Mouse (Mus musculus): Measurements from ENCODE around the gene Car3. TPM values are rescaled to one million over a fixed set of nuclear protein-coding genes. Genes with fewer than 3 reads are reported as not detected.

Car3 gene
- polyA plus RNA-seq, 1 experiment from 2014 or later = 19.0 TPM

DNA sequence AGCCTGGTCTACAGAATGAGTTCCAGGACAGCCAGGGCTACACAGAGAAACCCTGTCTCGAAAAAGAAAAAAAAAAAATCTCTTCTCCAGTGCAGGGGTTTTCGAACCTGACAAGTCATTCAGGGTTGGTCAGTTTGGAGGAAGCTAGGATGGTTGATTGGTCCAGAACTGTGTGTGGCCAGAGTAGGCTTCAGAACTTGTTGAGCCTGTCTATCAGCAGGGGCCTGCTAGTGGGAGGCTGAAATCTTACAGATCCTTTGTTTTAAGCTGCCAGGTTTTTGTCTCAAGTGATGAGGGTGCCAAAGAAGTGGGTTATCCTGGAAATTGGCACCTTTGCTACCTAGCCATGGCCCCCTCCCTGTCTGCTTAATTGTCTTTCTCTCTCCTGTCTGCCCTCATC, 25.8 kb downstream of the Car3 start:
- Histone ChIP-seq H3K36me3 (no peaks in the 10 kb centered on the region), H3K4me2 (no peak overlapping the region; the same call in 1 of the 2 replicates), H3K9me3 (replicated peaks) (no peaks in the 10 kb centered on the region), H3K4me3 (replicated peaks) (no peak overlapping the region), H3K4me1 (peaks cover 9% of the 10 kb centered on the region), H3K27ac (replicated peaks) (no peak overlapping the region; the same call in 1 of the 2 replicates), H3K9ac (replicated peaks) (no peak overlapping the region), H3K27me3 (replicated peaks) (no peaks in the 10 kb centered on the region)
- 82% methylated on average over 2 of the region's 2 CpGs for WGBS
- no peak for ATAC-seq (ENCODE audit: low FRiP score)

DNA sequence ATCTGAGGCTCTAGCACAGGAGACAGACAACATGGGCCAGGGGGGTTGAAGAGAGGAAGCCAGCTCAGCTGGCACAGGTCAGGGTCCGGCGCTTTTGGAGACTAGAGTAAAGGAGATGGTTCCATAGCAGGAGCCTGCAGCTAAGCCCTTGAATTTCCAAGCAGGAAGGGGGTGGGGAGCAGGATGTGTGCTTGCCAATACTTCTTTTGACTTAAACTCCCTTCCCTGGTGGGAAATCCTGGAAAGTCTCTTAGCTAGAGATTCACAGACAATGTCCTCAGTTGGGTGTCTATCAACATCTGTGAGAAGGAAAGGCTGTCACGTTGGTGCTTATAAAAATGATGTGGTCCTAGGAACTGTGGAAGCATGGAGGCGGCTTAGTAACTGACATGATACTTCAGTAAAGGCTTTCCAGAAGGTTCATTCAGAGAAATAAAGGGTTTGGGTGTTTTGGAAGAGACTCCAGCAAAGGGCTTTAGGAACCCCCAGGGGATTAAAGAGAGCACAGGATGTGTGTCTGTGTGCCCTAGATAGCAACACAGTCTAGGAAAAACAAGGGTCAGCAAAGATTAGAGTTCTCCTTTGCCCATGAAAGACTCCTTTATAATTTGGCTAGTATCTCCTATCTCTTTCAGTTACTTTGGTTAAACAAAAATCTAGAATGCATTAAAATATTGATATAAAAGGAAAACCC, 26.6 kb downstream of the Car3 start:
- no peak overlapping the region for H3K9ac ChIP-seq (replicated peaks)
- WGBS = 69% methylated on average over 4 of the region's 4 CpGs
- no peak overlapping the region for H3K4me3 ChIP-seq (replicated peaks)
- no peak for ATAC-seq (ENCODE audit: low FRiP score)
- peaks cover 9% of the 10 kb centered on the region for H3K4me1 ChIP-seq
- H3K36me3 ChIP-seq = no peaks in the 10 kb centered on the region
- no peaks in the 10 kb centered on the region for H3K27me3 ChIP-seq (replicated peaks)
- H3K27ac ChIP-seq (replicated peaks) = no peak overlapping the region; the same call in 1 of the 2 replicates
- H3K4me2 ChIP-seq = no peak overlapping the region
- no peaks in the 10 kb centered on the region for H3K9me3 ChIP-seq (replicated peaks)

GRCm38 (mm10) chr3:14892991-14893390, 29.7 kb downstream of the Car3 start:
- Histone ChIP-seq H3K9ac (replicated peaks) (no peak overlapping the region), H3K4me2 (no peak overlapping the region), H3K27ac (replicated peaks) (no peak overlapping the region), H3K9me3 (replicated peaks) (no peaks in the 10 kb centered on the region), H3K4me3 (replicated peaks) (no peak overlapping the region), H3K36me3 (no peaks in the 10 kb centered on the region), H3K27me3 (replicated peaks) (no peaks in the 10 kb centered on the region), H3K4me1 (no peaks in the 10 kb centered on the region; the same call in 1 of the 2 replicates)
- no peak for ATAC-seq (ENCODE audit: low FRiP score)
- WGBS = 90% methylated on average over 3 of the region's 3 CpGs

DNA sequence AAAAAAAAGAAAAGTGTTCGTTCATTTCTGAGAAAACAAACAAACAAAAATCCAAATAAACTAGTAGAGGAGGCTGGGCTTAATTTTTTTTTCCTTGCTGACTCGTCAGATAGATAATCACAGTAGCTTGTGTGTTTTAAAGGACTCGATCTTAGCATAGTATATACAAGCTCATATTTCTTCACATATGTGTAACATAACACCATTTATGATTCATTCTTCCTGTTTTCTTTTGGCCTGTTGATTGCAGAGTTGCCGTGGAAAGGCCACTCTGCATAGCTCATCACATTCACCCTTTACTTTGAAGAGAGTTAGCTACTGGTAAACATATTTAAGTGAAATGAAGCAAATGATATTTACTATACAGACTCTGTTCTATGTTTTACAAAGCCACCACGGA, 30.4 kb downstream of the Car3 start:
- Histone ChIP-seq H3K27ac (replicated peaks) (no peak overlapping the region), H3K4me2 (no peak overlapping the region), H3K9ac (replicated peaks) (no peak overlapping the region), H3K4me3 (replicated peaks) (no peak overlapping the region), H3K27me3 (replicated peaks) (no peaks in the 10 kb centered on the region), H3K9me3 (replicated peaks) (no peaks in the 10 kb centered on the region), H3K36me3 (no peaks in the 10 kb centered on the region), H3K4me1 (no peaks in the 10 kb centered on the region)
- no peak for ATAC-seq (ENCODE audit: low FRiP score)
- WGBS = 75% methylated on average over 5 of the region's 5 CpGs

GRCm38 (mm10) chr3:14895333-14895732, 32.0 kb downstream of the Car3 start:
- 95% methylated on average over 3 of the region's 3 CpGs for WGBS
- Histone ChIP-seq H3K4me3 (replicated peaks) (no peak overlapping the region), H3K36me3 (no peaks in the 10 kb centered on the region), H3K9ac (replicated peaks) (no peak overlapping the region), H3K27me3 (replicated peaks) (no peaks in the 10 kb centered on the region), H3K4me2 (no peak overlapping the region), H3K4me1 (no peaks in the 10 kb centered on the region), H3K27ac (replicated peaks) (no peak overlapping the region), H3K9me3 (replicated peaks) (no peaks in the 10 kb centered on the region)
- ATAC-seq (ENCODE audit: low FRiP score) = no peak

DNA sequence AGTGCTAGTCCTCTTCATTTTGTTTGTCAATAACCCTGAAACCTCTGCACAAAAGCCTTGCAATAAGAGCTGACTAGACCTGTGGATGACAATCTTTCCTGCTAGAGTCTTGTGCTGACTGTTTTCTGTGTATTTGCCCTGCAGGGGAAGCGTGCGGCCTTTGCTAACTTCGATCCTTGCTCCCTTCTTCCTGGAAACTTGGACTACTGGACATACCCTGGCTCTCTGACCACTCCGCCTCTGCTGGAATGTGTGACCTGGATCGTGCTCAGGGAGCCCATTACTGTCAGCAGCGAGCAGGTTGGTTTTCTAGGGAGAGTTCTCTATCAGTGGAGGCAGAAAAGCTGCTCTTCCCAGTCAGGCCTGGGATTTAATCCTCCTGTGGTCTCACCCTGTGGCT, 34.5 kb downstream of the Car3 start:
- Histone ChIP-seq H3K9ac (replicated peaks) (no peak overlapping the region), H3K4me2 (no peak overlapping the region), H3K9me3 (replicated peaks) (no peaks in the 10 kb centered on the region), H3K27ac (replicated peaks) (no peak overlapping the region), H3K4me1 (no peaks in the 10 kb centered on the region), H3K27me3 (replicated peaks) (no peaks in the 10 kb centered on the region), H3K4me3 (replicated peaks) (no peak overlapping the region), H3K36me3 (no peaks in the 10 kb centered on the region)
- WGBS = 87% methylated on average over 6 of the region's 6 CpGs
- ATAC-seq (ENCODE audit: low FRiP score) = no peak

DNA sequence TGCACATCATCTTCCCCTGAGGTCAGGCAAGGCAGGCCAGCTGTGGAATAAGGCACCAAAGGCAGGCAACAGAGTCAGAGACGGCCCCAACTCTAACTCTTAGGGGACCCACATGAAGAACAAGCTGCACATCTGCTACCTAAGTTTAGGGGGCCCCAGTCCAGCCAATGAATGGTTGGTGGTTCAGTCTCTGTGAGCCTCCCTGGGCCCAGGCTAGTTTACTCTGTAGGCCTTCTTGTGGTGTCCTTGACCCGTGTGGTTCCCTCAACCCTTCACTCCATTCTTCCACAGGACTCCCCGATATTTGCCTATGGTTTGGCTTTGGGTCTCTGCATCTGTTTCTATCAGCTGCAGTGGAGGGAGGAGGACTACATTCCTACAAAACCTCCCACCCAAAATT, 40.1 kb downstream of the Car3 start:
- Histone ChIP-seq H3K4me1 (no peaks in the 10 kb centered on the region), H3K36me3 (no peaks in the 10 kb centered on the region), H3K9ac (replicated peaks) (no peak overlapping the region), H3K27ac (replicated peaks) (no peak overlapping the region), H3K4me3 (replicated peaks) (no peak overlapping the region), H3K27me3 (replicated peaks) (no peaks in the 10 kb centered on the region), H3K4me2 (no peak overlapping the region), H3K9me3 (replicated peaks) (no peaks in the 10 kb centered on the region)
- WGBS = 95% methylated on average over 3 of the region's 3 CpGs
- no peak for ATAC-seq (ENCODE audit: low FRiP score)

DNA sequence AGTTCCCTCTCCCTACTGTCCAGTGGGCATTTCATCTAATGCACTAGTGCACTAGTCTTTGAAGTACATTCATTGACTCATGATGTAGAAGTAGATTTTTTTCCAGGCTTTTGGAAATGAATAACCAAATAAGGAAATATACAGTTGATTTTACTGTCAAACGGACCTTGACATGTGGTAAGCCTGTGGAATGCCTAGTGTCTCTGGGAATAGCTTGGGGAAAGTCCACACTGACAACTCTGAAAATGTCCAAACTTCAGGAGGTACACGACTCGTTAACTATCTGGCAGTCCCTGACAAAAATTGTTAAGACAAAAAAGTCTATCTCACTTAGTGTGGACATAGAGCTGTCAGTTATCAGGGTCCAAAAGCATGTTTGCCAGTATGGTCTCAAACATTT, 40.9 kb downstream of the Car3 start:
- no peak for ATAC-seq (ENCODE audit: low FRiP score)
- H3K4me3 ChIP-seq (replicated peaks) = no peak overlapping the region
- H3K27me3 ChIP-seq (replicated peaks) = no peaks in the 10 kb centered on the region
- no peak overlapping the region for H3K27ac ChIP-seq (replicated peaks)
- H3K4me2 ChIP-seq = no peak overlapping the region
- H3K4me1 ChIP-seq = no peaks in the 10 kb centered on the region
- 91% methylated on average over 3 of the region's 3 CpGs for WGBS
- H3K9ac ChIP-seq (replicated peaks) = no peak overlapping the region
- no peaks in the 10 kb centered on the region for H3K9me3 ChIP-seq (replicated peaks)
- H3K36me3 ChIP-seq = no peaks in the 10 kb centered on the region

- Histone ChIP-seq H3K9me3 (replicated peaks) (no peaks in the 10 kb centered on the region), H3K27ac (replicated peaks) (no peak overlapping the region), H3K36me3 (no peaks in the 10 kb centered on the region), H3K4me2 (no peak overlapping the region), H3K9ac (replicated peaks) (no peak overlapping the region), H3K4me1 (no peaks in the 10 kb centered on the region), H3K27me3 (replicated peaks) (no peaks in the 10 kb centered on the region), H3K4me3 (replicated peaks) (no peak overlapping the region)
- no peak for ATAC-seq (ENCODE audit: low FRiP score)
- 27% methylated on average over 1 of the region's 1 CpGs for WGBS
Observed at GRCm38 (mm10) chr3:14907271-14907670, 44.0 kb downstream of the Car3 start.

- Histone ChIP-seq H3K4me2 (no peak overlapping the region), H3K27me3 (replicated peaks) (no peaks in the 10 kb centered on the region), H3K9me3 (replicated peaks) (no peaks in the 10 kb centered on the region), H3K27ac (replicated peaks) (no peak overlapping the region), H3K4me1 (no peaks in the 10 kb centered on the region), H3K36me3 (no peaks in the 10 kb centered on the region), H3K9ac (replicated peaks) (no peak overlapping the region), H3K4me3 (replicated peaks) (no peak overlapping the region)
- WGBS = 87% methylated on average over 4 of the region's 4 CpGs
- no peak for ATAC-seq (ENCODE audit: low FRiP score)
Observed at GRCm38 (mm10) chr3:14911992-14912582, 48.8 kb downstream of the Car3 start.

DNA sequence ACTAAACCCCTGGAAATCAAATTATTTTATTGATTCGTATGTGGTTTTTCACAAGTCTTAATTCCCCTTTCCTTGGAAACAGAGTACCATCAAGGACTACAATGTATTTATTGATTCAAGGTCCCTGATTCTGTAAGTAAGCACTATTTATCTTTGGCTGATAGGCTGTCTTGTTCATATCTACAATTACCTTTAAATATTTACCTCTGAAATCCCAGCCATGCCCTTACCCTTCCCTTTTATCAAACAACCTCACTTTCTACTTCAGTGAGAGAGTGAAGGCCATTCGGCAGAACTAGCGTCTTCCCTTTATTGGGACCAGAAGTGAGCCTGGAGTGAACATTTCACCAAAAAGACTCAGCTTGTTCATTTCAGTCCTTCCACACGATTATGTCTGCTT, 50.5 kb downstream of the Car3 start:
- Histone ChIP-seq H3K4me2 (no peak overlapping the region), H3K9ac (replicated peaks) (no peak overlapping the region), H3K4me3 (replicated peaks) (no peak overlapping the region), H3K4me1 (no peaks in the 10 kb centered on the region), H3K36me3 (no peaks in the 10 kb centered on the region), H3K27me3 (replicated peaks) (no peaks in the 10 kb centered on the region), H3K27ac (replicated peaks) (no peak overlapping the region), H3K9me3 (replicated peaks) (no peaks in the 10 kb centered on the region)
- no peak for ATAC-seq (ENCODE audit: low FRiP score)
- WGBS = 91% methylated on average over 4 of the region's 4 CpGs

DNA sequence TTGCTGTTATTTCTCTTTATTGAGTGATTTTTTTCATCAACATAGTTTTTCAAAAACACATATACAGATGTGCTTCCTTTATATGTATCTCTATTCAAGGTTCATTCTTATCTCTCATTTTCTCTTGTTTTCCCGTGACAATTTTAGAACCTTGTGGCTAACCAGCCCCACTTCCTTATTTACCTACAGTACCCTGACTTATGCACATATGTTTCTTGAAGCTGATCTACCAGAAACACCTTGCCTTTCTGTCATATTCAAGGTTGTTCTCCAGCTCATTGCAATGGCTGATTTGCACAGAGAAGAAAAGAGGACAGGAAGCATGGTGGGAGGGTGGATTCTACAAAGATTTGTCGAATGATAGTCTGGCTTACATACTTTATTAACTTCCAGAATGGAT, 52.0 kb downstream of the Car3 start:
- no peak overlapping the region for H3K4me2 ChIP-seq
- no peak for ATAC-seq (ENCODE audit: low FRiP score)
- no peak overlapping the region for H3K27ac ChIP-seq (replicated peaks)
- no peaks in the 10 kb centered on the region for H3K27me3 ChIP-seq (replicated peaks)
- no peaks in the 10 kb centered on the region for H3K36me3 ChIP-seq
- no peaks in the 10 kb centered on the region for H3K4me1 ChIP-seq
- 95% methylated on average over 2 of the region's 2 CpGs for WGBS
- no peak overlapping the region for H3K4me3 ChIP-seq (replicated peaks)
- no peak overlapping the region for H3K9ac ChIP-seq (replicated peaks)
- no peaks in the 10 kb centered on the region for H3K9me3 ChIP-seq (replicated peaks)

Data from neural tube, embryonic 15.5 days (tissue).